15 mouse cellular contexts compared by ENCODE assay signal in the genomic region with DNA sequence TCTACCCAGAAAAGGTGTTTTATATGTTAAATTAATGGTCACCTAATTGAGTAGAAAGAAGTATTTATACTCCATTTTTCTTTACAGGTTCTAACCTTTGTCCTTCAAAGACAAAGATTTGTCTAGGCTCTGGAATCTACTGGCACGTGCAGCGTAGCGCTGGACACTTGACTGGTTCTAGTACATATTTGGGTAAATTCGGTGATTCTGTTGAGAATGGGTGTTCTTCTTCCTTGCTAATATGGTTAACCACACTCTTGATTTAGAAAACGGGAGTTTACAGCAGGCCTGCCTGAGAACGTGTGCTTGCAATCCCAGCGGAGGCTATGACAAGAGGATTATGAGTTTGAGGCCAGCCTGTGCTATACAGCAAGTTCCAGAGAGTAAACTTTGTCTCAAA.
"Had no signal": no experiment of that assay in that cellular context is flagged by ENCODE, and none has a peak within 500 bp of the region (broad histone marks: within the 10 kb centered on the region; RNA-seq: fewer than 3 reads in every experiment).

No protein-coding gene starts in this region.

- DNase-seq: retina, postnatal 1 day; right cerebral cortex, adult 18-20 months; right cerebral cortex, postnatal 14 days; right cerebral cortex, postnatal 25 days; right cerebral cortex, postnatal 4 days; spleen, adult 18-20 months; thymus, adult 18-20 months; thymus, adult 2 months; thymus, postnatal 14 days; thymus, postnatal 25 days; thymus, postnatal 4 days had no signal

- H3K27ac ChIP-seq: neural tube, embryonic 13.5 days; neural tube, embryonic 15.5 days; stomach, embryonic 15.5 days; stomach, postnatal 0 days had no signal

- H3K36me3 ChIP-seq: neural tube, embryonic 13.5 days; neural tube, embryonic 15.5 days; stomach, embryonic 15.5 days had no signal

- H3K9ac ChIP-seq: neural tube, embryonic 13.5 days; neural tube, embryonic 15.5 days; stomach, embryonic 15.5 days had no signal

- H3K27me3 ChIP-seq: neural tube, embryonic 13.5 days; neural tube, embryonic 15.5 days; stomach, embryonic 15.5 days had no signal

- H3K4me2 ChIP-seq: neural tube, embryonic 13.5 days; neural tube, embryonic 15.5 days; stomach, embryonic 15.5 days had no signal

- H3K9me3 ChIP-seq: neural tube, embryonic 13.5 days; neural tube, embryonic 15.5 days; stomach, embryonic 15.5 days had no signal

- H3K4me3 ChIP-seq: neural tube, embryonic 13.5 days; neural tube, embryonic 15.5 days; stomach, embryonic 15.5 days had no signal
